Mouse (Mus musculus): Measurements from ENCODE around the gene Denr.

Denr gene

DNA sequence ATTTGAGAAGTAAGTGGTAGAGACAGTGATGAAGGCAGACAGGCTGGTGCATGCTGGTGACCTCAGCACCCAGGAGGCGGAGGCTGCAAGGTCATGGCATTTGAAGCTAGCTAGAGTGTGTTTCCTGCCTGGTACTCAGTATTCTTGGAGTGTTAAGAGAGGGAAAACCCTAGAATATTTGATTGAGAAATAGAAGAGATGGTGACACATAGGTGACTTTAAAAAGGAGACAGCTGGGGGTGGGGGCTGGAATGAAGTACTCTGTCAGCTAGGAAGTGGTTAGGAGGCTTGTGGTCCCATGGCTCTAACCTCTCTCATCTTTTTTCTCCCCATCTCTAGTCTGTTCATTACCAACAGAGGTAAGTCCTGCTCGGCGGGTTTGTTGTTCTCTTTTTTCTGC, 7.9 kb downstream of the Denr start:
- no peak for DNase-seq

DNA sequence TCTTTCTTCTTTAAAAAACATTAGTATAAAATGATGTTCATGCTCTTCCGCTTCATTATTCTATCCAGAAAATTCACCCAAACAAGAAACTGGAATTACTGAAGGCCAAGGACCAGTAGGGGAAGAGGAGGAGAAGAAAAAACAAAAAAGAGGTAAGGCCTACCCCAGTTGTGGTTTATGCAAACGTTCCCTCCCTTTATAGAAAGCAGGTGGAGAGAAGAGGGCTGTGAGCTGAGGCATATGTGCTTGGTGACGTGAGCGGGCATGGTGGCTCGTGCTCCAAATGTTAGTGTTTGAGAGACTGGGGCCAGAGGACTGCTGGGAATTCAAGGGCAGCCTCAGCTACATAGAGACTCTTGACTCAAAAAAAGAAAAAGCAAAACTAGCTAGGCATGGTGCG, 15.1 kb downstream of the Denr start:
- DNase-seq: no peak

GRCm38 (mm10) chr5:123927118-123927517, 20.1 kb downstream of the Denr start, which contains the start of gene Gm43518:
Gene Gm43518, plus strand, starts transcription at chr5:123927418.
- DNase-seq: no peak

DNA sequence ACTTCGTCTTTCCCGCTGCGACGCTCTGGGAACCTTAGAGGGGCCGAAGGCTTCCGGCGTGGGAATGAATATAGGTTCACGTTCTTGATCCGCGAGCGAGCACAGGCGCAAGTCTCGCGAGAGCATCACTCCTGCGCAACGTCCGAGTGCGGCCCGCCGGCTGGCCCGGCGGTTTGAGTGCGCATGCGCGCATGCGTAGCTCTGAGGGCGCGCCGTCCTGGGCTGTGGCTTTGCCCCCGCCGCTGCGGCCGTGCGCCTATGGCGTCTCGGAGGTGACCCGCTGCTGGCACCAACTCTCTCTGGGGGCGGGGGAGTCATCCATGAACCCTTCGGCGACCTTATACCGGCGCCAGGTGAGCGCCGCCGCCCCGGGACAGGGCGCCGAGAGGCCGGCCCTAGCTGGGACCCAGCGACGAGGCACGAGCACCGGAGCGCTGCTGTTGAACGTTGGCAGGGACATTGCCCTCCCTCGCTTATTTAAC, 23.6 kb downstream of the Denr start, which contains the start of gene Ccdc62:
Gene Ccdc62 (plus strand): TSS at position 172 of the 482 bp plus-strand sequence.
- peak; percentile 93 to 95 for DNase-seq

DNA sequence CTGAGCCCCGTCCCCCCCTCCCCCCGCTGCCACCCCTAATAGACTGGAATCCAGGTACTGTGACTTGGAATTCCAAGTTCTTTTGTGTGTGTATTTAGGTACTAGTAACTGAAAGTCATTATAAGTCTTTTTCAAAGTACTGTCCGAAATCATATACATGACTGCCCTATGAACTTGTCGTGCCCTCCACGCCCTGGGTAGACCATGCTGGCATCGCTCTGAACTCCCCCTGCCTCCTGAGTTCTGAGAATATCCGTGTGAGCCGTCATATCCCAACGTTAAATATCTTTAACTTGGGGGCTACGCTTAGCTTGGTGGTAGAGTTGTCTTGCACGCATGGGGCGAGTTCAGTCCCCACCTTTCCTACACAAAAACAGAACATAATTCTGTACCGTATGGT, 24.2 kb downstream of the Denr start:
- DNase-seq: no peak

DNA sequence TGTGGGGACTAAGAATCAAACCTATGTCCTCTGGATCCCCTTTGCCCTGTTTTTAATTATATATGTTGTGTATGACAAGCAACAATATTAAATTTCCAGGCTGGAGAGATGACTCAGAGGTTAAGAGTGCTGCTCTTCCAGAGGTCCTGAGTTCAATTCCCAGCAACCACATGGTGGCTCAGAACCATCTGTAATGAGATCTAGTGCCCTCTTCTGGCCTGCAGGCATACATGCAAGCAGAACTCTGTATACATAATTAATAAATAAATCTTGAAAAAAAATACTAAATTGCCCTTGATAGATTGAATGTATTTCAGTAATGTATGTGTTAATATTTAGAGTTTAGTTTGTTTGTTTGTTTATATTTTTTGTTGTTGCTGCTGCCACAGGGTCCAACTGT, 26.0 kb downstream of the Denr start:
- no peak for DNase-seq

DNA sequence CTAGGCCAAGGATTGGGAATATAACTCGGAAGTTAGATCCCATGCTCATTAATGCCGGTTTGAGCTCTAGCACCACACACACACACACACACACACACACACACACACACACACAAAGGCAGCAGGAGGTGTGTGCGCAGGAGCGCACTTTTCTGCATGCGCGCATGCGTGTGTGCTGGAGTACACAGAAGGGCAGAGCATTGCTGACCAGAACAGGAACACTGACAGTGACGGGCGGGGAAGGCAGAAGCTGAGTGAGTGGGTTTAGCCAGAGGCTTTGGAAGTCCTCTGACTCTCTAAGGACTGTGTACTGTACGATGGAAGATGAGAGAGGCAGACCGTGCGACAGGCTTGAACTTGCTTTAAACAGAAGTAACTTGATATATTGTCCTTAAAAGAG, 26.6 kb downstream of the Denr start:
- no peak for DNase-seq

GRCm38 (mm10) chr5:123933957-123934591, 27.1 kb downstream of the Denr start:
- DNase-seq: peak in 1 of 2 experiments; percentile 17

- DNase-seq: no peak
Observed at GRCm38 (mm10) chr5:123935931-123936330, 29.0 kb downstream of the Denr start.

DNA sequence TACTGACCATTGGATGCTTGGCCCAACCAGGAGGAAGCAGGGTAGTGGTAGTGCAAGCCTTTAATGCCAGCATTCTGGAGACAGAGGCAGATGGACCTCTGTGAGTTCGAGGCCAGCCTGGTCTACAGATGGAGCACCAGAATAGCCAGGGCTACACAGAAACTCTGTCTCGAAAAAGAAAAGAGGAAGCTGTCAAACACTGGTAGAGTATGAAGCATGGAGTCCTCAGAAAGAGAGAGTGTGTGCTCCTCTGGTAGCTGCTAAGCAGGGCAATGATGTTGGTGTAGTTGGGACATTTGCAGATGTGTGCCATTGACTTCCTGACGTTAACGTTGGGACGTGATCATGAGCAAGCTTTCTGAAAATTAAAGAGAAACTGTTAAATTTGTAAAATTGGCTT, 31.5 kb downstream of the Denr start:
- DNase-seq: no peak

GRCm38 (mm10) chr5:123946546-123946945, 39.6 kb downstream of the Denr start:
- no peak for DNase-seq

DNA sequence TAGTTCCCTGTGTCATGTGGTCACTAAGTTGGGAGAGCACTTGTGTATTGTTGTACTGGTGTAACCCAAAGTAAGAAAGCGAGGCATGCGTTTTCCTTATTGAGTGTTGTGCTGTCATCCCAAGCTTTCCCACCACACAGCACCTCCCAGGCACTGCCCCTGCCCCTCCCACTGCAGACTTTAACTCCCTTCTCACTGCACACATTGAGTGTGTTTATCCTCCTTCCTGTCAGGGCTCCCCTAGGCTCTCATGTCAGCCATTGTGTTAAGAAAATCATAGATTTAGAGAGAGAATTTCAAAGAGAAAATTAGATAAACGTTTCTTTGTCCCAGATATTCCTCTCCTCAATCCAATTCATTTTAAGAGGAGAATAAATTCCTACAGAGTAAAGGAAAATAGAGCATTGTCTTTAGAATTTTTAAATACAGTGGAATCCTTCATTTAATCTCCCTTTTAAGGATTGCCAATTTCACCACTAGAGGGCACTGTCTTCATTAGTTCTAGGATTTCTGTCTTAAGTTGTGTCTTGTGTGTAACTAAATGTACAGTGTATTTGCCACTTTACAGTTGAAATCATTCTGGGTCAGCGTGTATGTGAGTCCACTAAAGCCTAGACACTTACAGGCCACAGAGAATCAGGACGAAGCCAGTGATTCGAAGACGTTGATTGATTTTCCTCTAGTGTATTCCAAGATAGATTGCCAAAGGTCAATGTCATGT, 40.2 kb downstream of the Denr start:
- peak; percentile 23 to 41 for DNase-seq

- no peak for DNase-seq
Observed at GRCm38 (mm10) chr5:123952365-123953045, 45.5 kb downstream of the Denr start.

DNA sequence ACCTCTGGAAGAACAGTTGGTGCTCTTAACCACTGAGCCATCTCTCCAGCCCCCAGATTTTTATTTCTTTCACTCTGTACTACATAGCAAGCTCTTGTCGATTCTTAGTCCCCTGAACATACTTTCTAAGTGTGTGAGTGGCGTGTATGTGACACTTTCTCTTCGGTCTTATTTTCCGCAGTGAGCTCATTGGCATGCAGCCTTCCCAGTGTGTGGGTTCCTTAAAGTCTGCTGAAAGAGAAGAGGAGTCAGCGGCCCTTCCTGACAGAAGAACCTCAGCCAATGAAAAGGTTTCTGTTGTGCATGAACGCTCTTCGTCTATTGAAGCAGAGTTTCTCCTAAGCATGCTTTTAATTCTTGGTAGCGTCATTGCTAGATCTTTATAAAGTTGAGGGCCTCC, 50.2 kb downstream of the Denr start:
- DNase-seq: no peak

DNA sequence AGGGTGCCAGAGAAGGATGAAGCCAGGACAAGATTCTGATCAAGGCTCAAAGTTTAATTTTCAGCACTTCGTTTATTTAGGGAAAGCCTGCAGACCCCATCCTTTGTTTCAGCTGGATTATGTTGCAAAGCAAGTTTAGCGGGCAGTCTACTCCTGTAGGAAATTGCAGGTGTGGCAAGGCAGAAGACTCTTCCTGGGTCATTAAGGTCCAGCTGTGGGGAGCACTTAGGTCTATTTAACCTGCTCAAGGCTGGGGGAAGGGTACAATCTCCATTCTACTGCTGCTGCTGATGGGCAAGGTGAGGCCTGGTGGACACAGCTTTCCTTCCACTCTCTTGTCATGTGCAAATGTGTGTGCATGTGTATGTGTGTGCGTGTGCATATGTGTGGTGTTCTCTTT, 52.0 kb downstream of the Denr start:
- no peak for DNase-seq

- DNase-seq: no peak
Observed at GRCm38 (mm10) chr5:123960129-123960528, 53.2 kb downstream of the Denr start.

DNA sequence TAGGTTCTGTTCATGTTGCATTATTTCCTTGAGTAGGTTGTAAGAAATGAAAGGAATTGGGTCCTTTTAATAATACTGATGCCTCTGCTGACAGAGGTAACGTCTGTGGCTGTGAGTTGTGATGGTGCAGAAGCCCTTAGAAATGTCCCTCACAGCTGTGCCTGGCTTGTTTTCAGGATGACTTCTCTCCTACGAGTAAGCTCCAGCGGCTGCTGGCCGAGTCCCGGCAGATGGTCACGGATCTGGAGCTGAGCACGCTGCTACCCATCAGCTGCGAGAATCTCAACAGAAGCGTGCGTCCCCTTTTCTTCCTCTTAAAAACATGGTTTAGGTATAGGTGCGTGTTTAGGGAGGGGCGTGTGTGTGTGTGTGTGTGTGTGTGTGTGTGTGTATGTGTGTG, 54.1 kb downstream of the Denr start:
- no peak for DNase-seq

GRCm38 (mm10) chr5:123964208-123964607, 57.2 kb downstream of the Denr start:
- no peak for DNase-seq

GRCm38 (mm10) chr5:123966759-123967158, 59.8 kb downstream of the Denr start:
- no peak for DNase-seq

DNA sequence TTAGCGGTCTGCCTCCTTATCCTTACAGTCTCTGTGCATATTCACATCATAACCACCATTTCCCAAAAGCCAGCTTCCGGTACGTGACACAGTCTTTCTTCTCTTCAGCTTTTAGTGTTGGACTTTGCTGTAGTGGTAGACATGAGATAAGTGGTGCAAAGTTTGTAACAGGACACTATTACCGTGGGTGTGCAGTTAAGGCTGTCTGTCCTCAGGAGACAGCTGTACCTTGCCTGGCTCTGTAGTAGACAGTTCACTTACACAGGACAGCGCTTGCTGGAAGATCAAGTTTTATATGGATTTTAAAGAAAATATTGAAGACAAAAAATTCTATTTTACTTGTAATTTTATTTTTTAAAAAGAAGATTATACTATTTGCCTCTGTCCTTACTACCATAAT, 61.5 kb downstream of the Denr start:
- DNase-seq: no peak

DNA sequence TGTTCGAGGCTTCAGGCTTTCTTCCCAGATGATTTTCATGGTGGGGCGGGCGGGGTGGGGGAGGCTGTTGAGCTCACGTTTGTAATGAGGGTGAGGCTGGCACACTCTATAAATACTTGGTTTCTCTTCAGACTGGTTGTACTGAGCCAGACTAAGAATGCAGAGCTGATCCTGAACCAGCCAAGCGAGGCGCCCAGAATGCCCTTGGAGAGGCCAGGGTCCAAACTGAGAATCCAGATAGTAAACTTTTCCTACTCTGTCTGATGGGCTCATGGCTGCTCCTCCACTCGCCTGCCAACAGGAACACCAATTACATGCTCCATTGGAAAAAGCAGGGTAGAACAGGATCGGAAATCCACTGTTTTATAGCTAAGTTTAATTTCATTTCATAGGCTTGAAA, 62.2 kb downstream of the Denr start:
- DNase-seq: no peak

DNA sequence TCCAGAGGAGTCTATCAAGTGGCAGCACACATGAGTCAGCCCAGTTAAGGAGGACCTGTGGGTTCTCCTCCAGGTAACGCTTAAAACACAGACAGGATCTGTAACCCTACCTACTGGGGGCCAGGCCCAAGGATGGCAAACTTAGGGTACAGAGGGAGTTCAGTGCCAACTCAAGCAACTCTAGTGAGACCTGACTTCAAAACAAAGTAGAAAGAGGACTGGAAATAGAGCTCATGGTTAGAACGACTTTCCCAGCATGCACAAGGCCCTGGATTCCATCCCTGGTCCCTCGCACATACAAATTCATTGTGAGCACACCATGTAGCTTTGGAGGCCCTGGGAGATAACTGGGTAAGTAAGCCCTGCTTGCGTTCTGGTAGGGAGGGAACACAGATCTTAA, 63.6 kb downstream of the Denr start:
- no peak for DNase-seq

DNA sequence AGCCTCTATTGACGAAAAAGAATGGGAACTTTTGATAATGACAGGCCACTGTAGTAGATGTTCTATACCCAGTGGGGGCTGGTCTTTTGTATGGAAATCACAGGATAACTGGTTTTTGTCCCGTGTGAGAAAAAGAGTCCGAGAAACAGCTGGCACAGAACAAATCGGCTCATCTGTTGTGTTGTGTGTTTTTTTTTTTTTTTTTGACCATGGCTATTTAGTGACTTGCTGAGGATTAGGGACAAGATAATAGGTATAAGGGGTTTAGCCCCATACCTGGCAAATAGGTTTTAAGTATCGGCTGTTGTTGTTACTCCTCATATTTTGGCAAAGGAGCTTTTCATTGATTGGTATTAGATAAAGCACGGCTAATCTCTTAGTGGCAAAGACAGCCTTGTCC, 65.5 kb downstream of the Denr start:
- DNase-seq: no peak

Data from cerebellum, adult 18-20 months (tissue).